Mouse (Mus musculus) kidney, embryonic 14.5 days (tissue): Measurements from ENCODE around the gene Aspn. TPM values are rescaled to one million over a fixed set of nuclear protein-coding genes. Genes with fewer than 3 reads are reported as not detected.
A peak's percentile ranks its signal among the peaks of the same experiment; 100 is the strongest.

ENCODE experiments used
- ATAC-seq: fragments of 200-750 bp; cut with Nextera tagmentation; 2 replicates; pipeline ENCODE4 v1.8.0; 2017; ENCODE audit warnings: moderate number of reproducible peaks, mild to moderate bottlenecking, moderate TSS enrichment, moderate library complexity; ENCODE audit not compliant: low FRiP score, low TSS enrichment
- H3K27ac ChIP-seq: fragments of 300-500 bp; sonication (generic); 2 replicates; pipeline ENCODE4 v1.5.1; 2014; ENCODE audit warnings: low read depth, mild to moderate bottlenecking, low read length, moderate library complexity, mixed read lengths
- H3K27me3 ChIP-seq: fragments of 300-500 bp; sonication (generic); 2 replicates; pipeline ENCODE4 v1.6.1; 2014; ENCODE audit warnings: mild to moderate bottlenecking, low read length; ENCODE audit not compliant: control insufficient read depth, insufficient read depth
- H3K36me3 ChIP-seq: fragments of 300-500 bp; sonication (generic); 2 replicates; pipeline ENCODE4 v1.6.1; 2014; ENCODE audit warnings: low read length, mixed read lengths; ENCODE audit not compliant: control insufficient read depth, insufficient read depth
- H3K4me1 ChIP-seq: fragments of 300-500 bp; sonication (generic); 2 replicates; pipeline ENCODE4 v1.6.1; 2014; ENCODE audit warnings: low read length, mixed read lengths; ENCODE audit not compliant: control insufficient read depth, insufficient read depth
- H3K4me2 ChIP-seq: fragments of 300-500 bp; sonication (generic); replicated peaks from 2 replicates; pipeline ENCODE4 v1.6.1; 2014; ENCODE audit warnings: low read depth, mild to moderate bottlenecking, low read length
- H3K4me3 ChIP-seq: fragments of 300-500 bp; sonication (generic); 2 replicates; pipeline ENCODE4 v1.5.1; 2014; ENCODE audit warnings: mild to moderate bottlenecking, low read length
- H3K9ac ChIP-seq: fragments of 300-500 bp; sonication (generic); 2 replicates; pipeline ENCODE4 v1.6.1; 2014; ENCODE audit warnings: low read depth, mild to moderate bottlenecking, low read length, moderate library complexity
- H3K9me3 ChIP-seq: fragments of 300-500 bp; sonication (generic); 2 replicates; pipeline ENCODE4 v1.6.1; 2016; ENCODE audit warnings: low read length; ENCODE audit not compliant: control insufficient read depth
- WGBS: fragments of 180-500 bp; shearing (Covaris S2); extraction: QIAGEN DNeasy Blood & Tissue Kit; methylation state at CpG from one replicate; pipeline ENCODE4 v1.1.7; 2014; 5-methylcytosine and 5-hydroxymethylcytosine counted together
- polyA plus RNA-seq: library from polyadenylated mRNA; unstranded; fragments of >200 nt; fragmentation: Nextera tagmentation; extraction: Ambion mirVana; gene quantifications from 2 replicates; pipeline ENCODE4 v1.2.1, GENCODE M21; 2014

Aspn gene
- polyA plus RNA-seq, 1 experiment from 2014 or later = 3.7 TPM

DNA sequence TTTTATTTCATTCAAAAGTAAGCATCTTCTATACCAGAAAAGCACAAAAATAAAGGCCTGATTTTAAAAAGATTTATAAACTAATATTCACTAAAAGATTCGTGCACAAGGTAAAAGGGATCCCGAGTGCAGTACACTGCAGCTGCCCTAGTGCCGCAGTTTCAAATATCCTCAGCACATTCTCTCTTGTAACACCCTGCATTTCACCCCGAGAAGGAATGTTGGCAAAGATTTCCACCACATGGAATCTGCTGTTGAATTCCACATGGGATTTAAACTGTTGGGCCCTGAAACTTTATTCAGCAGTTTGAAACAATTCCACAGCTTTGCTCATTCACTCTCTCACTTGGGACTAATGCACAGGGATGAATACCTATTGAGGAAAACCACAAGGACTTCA, 63.5 kb downstream of the Aspn start, which contains the start of gene Ogn:
Gene Ogn (plus strand): TSS at position 333 of the 400 bp plus-strand sequence.
- peak within 1 kb of the TSS; percentile 14; the same call in 1 of the 2 replicates for H3K4me3 ChIP-seq
- no peak within 1 kb of the TSS for H3K9ac ChIP-seq
- WGBS = 75% methylated on average over 4 of the region's 4 CpGs
- H3K36me3 ChIP-seq = no peaks in the 10 kb centered on the region
- no peak for ATAC-seq
- no peaks in the 10 kb centered on the region for H3K9me3 ChIP-seq
- no peaks in the 10 kb centered on the region for H3K4me1 ChIP-seq
- no peak within 1 kb of the TSS; the same call in 1 of the 2 replicates for H3K4me2 ChIP-seq
- H3K27me3 ChIP-seq = no peaks in the 10 kb centered on the region
- no peak within 1 kb of the TSS for H3K27ac ChIP-seq

DNA sequence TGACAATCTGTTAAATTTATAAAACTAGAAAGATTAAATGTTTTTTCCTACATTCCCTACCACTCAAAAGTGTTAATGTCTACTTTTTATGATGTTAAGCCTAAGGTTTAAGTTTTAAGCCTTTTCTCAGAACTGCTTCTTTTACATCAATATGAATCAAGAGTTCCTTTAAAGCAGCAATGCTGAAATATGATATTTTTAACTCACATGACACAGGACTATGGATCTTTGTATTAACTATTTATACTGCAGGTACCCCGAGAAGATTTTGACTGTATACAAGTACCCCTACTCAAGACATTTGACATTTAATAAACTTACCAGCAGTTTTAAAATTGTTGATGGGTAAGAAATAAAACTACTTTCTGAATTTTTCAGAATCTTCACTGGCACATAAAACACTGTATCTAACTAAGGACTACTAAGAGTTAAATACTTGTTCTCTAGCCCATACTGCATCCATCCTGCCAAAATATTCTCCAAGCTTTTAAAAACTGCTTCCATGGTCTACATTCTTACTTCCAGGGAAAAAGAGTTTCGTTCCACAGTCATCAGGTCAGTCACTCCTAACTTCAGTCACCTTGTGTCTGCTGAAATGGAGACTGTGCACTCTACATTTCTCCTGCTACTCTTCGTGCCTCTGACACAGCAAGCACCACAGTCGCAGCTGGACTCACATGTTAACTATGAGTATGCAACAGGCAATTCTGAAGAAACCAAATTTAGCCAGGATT, 64.5 kb downstream of the Aspn start:
- Histone ChIP-seq H3K36me3 (no peaks in the 10 kb centered on the region), H3K27ac (no peak overlapping the region), H3K27me3 (no peaks in the 10 kb centered on the region), H3K4me3 (peak overlapping the region; percentile 14; the same call in 1 of the 2 replicates), H3K9me3 (no peaks in the 10 kb centered on the region), H3K9ac (no peak overlapping the region), H3K4me1 (no peaks in the 10 kb centered on the region), H3K4me2 (no peak overlapping the region)
- 80% methylated on average over 4 of the region's 4 CpGs for WGBS
- ATAC-seq = no peak

DNA sequence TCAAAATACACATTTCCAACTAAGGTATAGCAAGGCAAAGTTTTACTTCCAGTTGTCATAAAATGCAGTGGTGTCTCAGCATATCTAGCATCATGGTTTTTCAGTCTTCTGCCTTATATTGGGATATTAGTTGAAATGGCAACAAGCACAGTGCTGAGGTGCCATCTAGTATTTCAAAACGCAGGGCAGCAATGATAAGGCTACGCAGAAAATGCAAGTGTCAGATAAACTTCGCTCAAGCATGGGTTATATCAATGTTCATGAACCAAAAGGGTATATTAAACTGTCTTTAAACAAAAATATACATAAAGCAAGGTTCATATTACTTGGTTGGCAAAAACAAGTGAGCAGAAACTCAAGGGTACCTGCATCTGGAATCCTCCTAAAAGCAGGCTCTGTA, 72.8 kb downstream of the Aspn start:
- 93% methylated on average over 3 of the region's 3 CpGs for WGBS
- H3K4me1 ChIP-seq = no peaks in the 10 kb centered on the region

More for the DNA sequence above, 72.8 kb downstream of the Aspn start:
- no peak for ATAC-seq
- Histone ChIP-seq H3K27me3 (no peaks in the 10 kb centered on the region), H3K9me3 (no peaks in the 10 kb centered on the region), H3K36me3 (no peaks in the 10 kb centered on the region; the same call in 1 of the 2 replicates), H3K27ac (no peak overlapping the region), H3K9ac (no peak overlapping the region), H3K4me3 (no peak overlapping the region), H3K4me2 (no peak overlapping the region)

Other genes starting within 250 kb of the Aspn start
- 0.20 and 0.46 TPM in 2 replicates for gene Fgd3, start 224.1 kb upstream of the Aspn start, polyA plus RNA-seq
- 17.1 and 26.1 TPM in 2 replicates for gene Bicd2, start 202.9 kb upstream of the Aspn start, polyA plus RNA-seq
- 8.0 and 16.8 TPM in 2 replicates for gene Ippk, start 123.2 kb upstream of the Aspn start, polyA plus RNA-seq
- gene Tes3-ps, start 51.1 kb upstream of the Aspn start, polyA plus RNA-seq = 1.1 and 1.6 TPM in 2 replicates
- 0.61 and 0.93 TPM in 2 replicates for gene Ecm2, start 39.6 kb upstream of the Aspn start, polyA plus RNA-seq
- 0.89 and 0.93 TPM in 2 replicates for gene Omd, start 38.0 kb downstream of the Aspn start, polyA plus RNA-seq
- 26.3 and 31.6 TPM in 2 replicates for gene Ogn, start 63.6 kb downstream of the Aspn start, polyA plus RNA-seq
- gene Cenpp, start 108.3 kb downstream of the Aspn start, polyA plus RNA-seq = 34.1 and 45.5 TPM in 2 replicates
- gene Nol8, start 108.6 kb downstream of the Aspn start, polyA plus RNA-seq = 18.6 and 22.0 TPM in 2 replicates
- gene Iars, start 137.7 kb downstream of the Aspn start, polyA plus RNA-seq = 42.1 and 94.3 TPM in 2 replicates